In genomic region chr10:59438651-59439050, GRCm38 (mm10) we compare ENCODE assay signal across 31 mouse cellular contexts. TPM values are rescaled to one million over a fixed set of nuclear protein-coding genes. Genes with fewer than 3 reads are reported as not detected.
"Had no signal": no experiment of that assay in that cellular context is flagged by ENCODE, and none has a peak within 500 bp of the region (broad histone marks: within the 10 kb centered on the region; RNA-seq: fewer than 3 reads in every experiment).

No protein-coding gene starts in this region.

- H3K36me3 ChIP-seq: heart, embryonic 10.5 days; heart, embryonic 13.5 days; heart, embryonic 15.5 days; hindbrain, embryonic 13.5 days; hindbrain, embryonic 15.5 days; kidney, embryonic 15.5 days; limb, embryonic 13.5 days; limb, embryonic 15.5 days; liver, embryonic 12.5 days had no signal

- H3K27ac ChIP-seq: heart, embryonic 10.5 days; hindbrain, embryonic 13.5 days; hindbrain, embryonic 15.5 days; hindbrain, postnatal 0 days; kidney, embryonic 15.5 days; kidney, postnatal 0 days; liver, embryonic 12.5 days had no signal

- H3K4me3 ChIP-seq: heart, embryonic 10.5 days; heart, embryonic 13.5 days; heart, embryonic 15.5 days; hindbrain, embryonic 13.5 days; hindbrain, embryonic 15.5 days; kidney, embryonic 15.5 days; limb, embryonic 13.5 days; limb, embryonic 15.5 days; liver, embryonic 12.5 days had no signal

- H3K9ac ChIP-seq: forebrain, postnatal 0 days; heart, embryonic 15.5 days; hindbrain, embryonic 13.5 days; hindbrain, embryonic 15.5 days; kidney, embryonic 15.5 days; limb, embryonic 13.5 days; limb, embryonic 15.5 days; liver, embryonic 12.5 days had no signal

- H3K27me3 ChIP-seq: heart, embryonic 13.5 days; heart, embryonic 15.5 days; hindbrain, embryonic 13.5 days; hindbrain, embryonic 15.5 days; limb, embryonic 13.5 days; limb, embryonic 15.5 days; liver, embryonic 12.5 days had no signal

- H3K4me1 ChIP-seq: hindbrain, embryonic 15.5 days had no signal

- DNase-seq: forebrain, postnatal 0 days; layer of hippocampus, adult 9-11 months; layer of hippocampus, postnatal 36 days; left cerebral cortex, postnatal 4 days had no signal

RNA-seq across cellular contexts. Expression of gene Oit3, which starts 2.9 kb away (rescaled TPM):
- total RNA-seq: gastrocnemius, adult 18-20 months; heart, adult 18-20 months; heart, postnatal 36 days; hindbrain, postnatal 0 days; layer of hippocampus, postnatal 36 days had no signal

RNA-seq across cellular contexts. Expression of gene Pla2g12b, which starts 35.2 kb away (rescaled TPM):
- total RNA-seq: forebrain, postnatal 0 days; gastrocnemius, adult 18-20 months; gastrocnemius, postnatal 36 days; heart, adult 18-20 months; heart, adult 8-10 months; heart, postnatal 14 days; heart, postnatal 36 days; hematopoietic stem cell, adult 5-6 weeks; hindbrain, postnatal 0 days; layer of hippocampus, adult 18-20 months; layer of hippocampus, adult 8-10 months; layer of hippocampus, postnatal 14 days; layer of hippocampus, postnatal 36 days; left cerebral cortex, adult 18-20 months; left cerebral cortex, adult 8-10 months; left cerebral cortex, postnatal 10 days; left cerebral cortex, postnatal 25 days; left cerebral cortex, postnatal 4 days had no signal
- polyA plus RNA-seq: forebrain, postnatal 0 days; hindbrain, embryonic 13.5 days; hindbrain, embryonic 15.5 days; hindbrain, postnatal 0 days; limb, embryonic 11.5 days; limb, embryonic 13.5 days had no signal

RNA-seq across cellular contexts. Expression of gene Gm10273, which starts 43.2 kb away (rescaled TPM):
- polyA plus RNA-seq: heart, embryonic 13.5 days; intestine, embryonic 16.5 days; kidney, embryonic 15.5 days had no signal
